Mouse (Mus musculus) heart, adult 2 months (tissue): ENCODE data around the gene Mip. TPM values are rescaled to one million over a fixed set of nuclear protein-coding genes. Genes with fewer than 3 reads are reported as not detected.

Source experiments
- DNase-seq, 2 experiments: peaks; one replicate each; pipeline ENCODE4 v3.0.0; 2021
- H3K27ac ChIP-seq: fragments of 200-600 bp; 2 replicates; pipeline ENCODE4 v1.8.1; 2022
- H3K27me3 ChIP-seq: fragments of 200-500 bp; 2 replicates; pipeline ENCODE4 v1.6.1; 2012; ENCODE audit warnings: mild to moderate bottlenecking, low read length, inconsistent platforms, mixed read lengths; ENCODE audit not compliant: control insufficient read depth, insufficient read depth
- H3K36me3 ChIP-seq: fragments of 200-500 bp; 2 replicates; pipeline ENCODE4 v1.6.1; 2012; ENCODE audit warnings: low read length, inconsistent platforms; ENCODE audit not compliant: control insufficient read depth, insufficient read depth
- H3K4me1 ChIP-seq: fragments of 200-500 bp; 2 replicates; pipeline ENCODE4 v1.6.1; 2011; ENCODE audit warnings: low read length; ENCODE audit not compliant: control insufficient read depth, insufficient read depth
- H3K4me3 ChIP-seq: fragments of 200-600 bp; 2 replicates; pipeline ENCODE4 v1.8.1; 2022
- H3K79me2 ChIP-seq: fragments of 200-500 bp; replicated peaks from 2 replicates; pipeline ENCODE4 v1.6.1; 2012; ENCODE audit warnings: mild to moderate bottlenecking, inconsistent platforms, low read length, moderate library complexity, mixed read lengths; ENCODE audit not compliant: control insufficient read depth, insufficient read depth
- H3K9ac ChIP-seq: fragments of 200-500 bp; 2 replicates; pipeline ENCODE4 v1.6.1; 2012; ENCODE audit warnings: low read depth, mild to moderate bottlenecking, control low read depth, inconsistent platforms, low read length, mixed read lengths
- CTCF ChIP-seq: fragments of 200-600 bp; IDR thresholded peaks from 2 replicates; pipeline ENCODE4 v1.8.1; 2022; ENCODE audit warnings: antibody characterized with exemption, mild to moderate bottlenecking, moderate library complexity
- EP300 ChIP-seq: fragments of 200-500 bp; IDR thresholded peaks from 2 replicates; pipeline ENCODE4 v1.6.1; 2011; ENCODE audit warnings: low read depth, low read length, control low read depth; ENCODE audit not compliant: insufficient read depth
- POLR2A ChIP-seq: fragments of 200-500 bp; IDR thresholded peaks from 2 replicates; pipeline ENCODE4 v1.6.1; 2011; ENCODE audit warnings: mild to moderate bottlenecking, low read depth, low read length, control low read depth; ENCODE audit not compliant: insufficient read depth
- WGBS: fragments of 180-500 bp; shearing (Covaris S2); methylation state at CpG from one replicate; pipeline ENCODE4 v1.1.7; 2018; 5-methylcytosine and 5-hydroxymethylcytosine counted together
- intact Hi-C: fragments of 180-260 bp; cut with DNase I; formaldehyde crosslinking; loops from one replicate; pipeline ENCODE4 v1.15.1; 2025
- polyA plus RNA-seq: library from polyadenylated mRNA; depleted of rRNA; stranded (reverse); fragments of >200 nt; gene quantifications from 2 replicates; pipeline ENCODE4 v1.2.3, GENCODE M21; 2012
- total RNA-seq, 2 experiments: library from RNA; stranded (reverse); gene quantifications; 2 replicates each; pipeline ENCODE4 v1.2.3; 2021

The Mip gene
- total and polyA plus RNA-seq, 3 experiments: not detected

DNA sequence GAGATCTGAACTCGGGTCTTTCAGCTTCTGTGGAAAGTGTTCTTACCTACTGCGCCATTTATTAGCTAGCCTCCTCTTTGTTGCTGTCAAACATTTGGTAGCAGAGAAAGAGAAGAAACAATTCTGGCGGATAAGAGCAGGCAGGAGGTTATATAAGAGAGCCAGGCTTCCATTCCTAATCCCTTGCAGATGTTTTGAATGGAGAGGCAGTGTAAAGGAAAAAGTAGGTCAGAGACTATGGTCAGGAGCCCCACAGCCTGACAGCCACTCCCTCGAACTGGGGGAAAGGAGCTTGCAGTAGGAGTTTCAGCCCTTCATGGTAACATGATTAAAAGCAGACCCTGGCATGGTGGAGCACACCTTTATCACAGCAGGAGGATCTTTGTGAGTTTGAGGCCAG lies 10.7 kb downstream of the Mip start:
- H3K27me3 ChIP-seq: no peaks in the 10 kb centered on the region
- TF ChIP-seq POLR2A: no peak
- no peak for TF ChIP-seq EP300
- TF ChIP-seq CTCF: no peak
- DNase-seq: no peak
- H3K9ac ChIP-seq: no peak overlapping the region
- no peak overlapping the region for H3K4me3 ChIP-seq
- H3K79me2 ChIP-seq: no peaks in the 10 kb centered on the region
- H3K36me3 ChIP-seq: no peaks in the 10 kb centered on the region
- H3K4me1 ChIP-seq: peaks cover 3% of the 10 kb centered on the region
- no peak overlapping the region for H3K27ac ChIP-seq
- WGBS: 72% methylated on average over 4 of the region's 4 CpGs
- intact Hi-C loops: no loop called here

DNA sequence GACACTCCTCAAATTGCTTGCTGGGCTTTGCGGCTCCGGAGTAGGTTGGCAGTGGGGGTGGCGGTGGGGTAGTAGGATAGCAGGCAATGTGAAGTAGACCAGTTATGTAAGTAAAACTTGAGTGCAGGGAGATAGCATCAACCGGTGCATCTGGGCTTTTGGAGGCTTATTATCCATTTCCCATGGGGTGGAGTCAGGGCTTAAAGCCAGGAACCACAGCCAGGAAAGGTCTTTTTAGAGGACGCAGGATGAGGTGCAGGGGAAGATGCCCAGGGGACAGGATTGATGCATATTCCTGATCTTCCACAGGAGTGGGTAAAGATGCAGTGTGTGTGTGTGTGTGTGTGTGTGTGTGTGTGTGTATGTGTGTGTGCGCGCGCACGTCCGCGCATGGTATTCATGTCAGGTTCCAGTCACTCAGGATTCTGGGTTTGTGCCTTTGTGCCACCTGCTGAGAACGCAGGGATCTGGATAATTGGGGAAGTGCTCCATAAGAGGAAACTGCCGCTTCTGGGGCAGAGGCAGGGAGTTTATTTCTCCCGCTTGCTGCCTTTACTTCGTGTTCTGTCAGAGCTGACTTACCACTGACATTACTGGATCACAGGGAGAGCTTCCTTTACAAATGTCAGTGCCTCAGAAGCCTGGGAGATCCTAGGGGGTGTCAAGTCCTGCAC lies 12.3 kb downstream of the Mip start:
- H3K27ac ChIP-seq: peak overlapping the region; percentile 36
- peak; percentile 61 to 71 for DNase-seq
- no peaks in the 10 kb centered on the region for H3K36me3 ChIP-seq
- TF ChIP-seq POLR2A: no peak
- peak; percentile 90 for TF ChIP-seq EP300
- TF ChIP-seq CTCF: no peak
- H3K4me3 ChIP-seq: no peak overlapping the region
- H3K4me1 ChIP-seq: peaks cover 4% of the 10 kb centered on the region
- 34% methylated on average over 15 of the region's 15 CpGs for WGBS
- no peaks in the 10 kb centered on the region for H3K79me2 ChIP-seq
- intact Hi-C loops: no loop called here
- H3K9ac ChIP-seq: no peak overlapping the region
- no peaks in the 10 kb centered on the region for H3K27me3 ChIP-seq

DNA sequence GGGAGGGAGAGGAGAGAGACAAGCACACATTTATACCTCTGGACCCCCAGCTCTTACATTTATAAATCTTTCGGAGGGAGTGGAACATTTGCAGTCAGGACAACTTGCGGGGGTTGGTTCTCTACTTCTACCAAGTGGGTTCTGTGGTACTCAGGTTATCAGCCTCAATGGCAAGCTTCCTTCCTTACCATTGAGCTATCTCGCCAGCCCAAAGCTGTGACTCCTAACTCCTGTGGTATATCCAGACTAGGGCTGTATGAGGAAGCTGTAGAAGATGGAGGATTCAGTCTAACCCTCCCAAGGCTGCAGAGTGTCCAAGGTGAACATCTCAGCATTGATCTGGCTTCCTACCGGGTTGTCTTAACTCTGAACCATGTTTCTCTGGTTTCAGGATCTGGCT lies 13.5 kb downstream of the Mip start:
- TF ChIP-seq EP300: no peak
- H3K4me3 ChIP-seq: no peak overlapping the region
- H3K4me1 ChIP-seq: peaks cover 5% of the 10 kb centered on the region
- DNase-seq: no peak
- no peaks in the 10 kb centered on the region for H3K79me2 ChIP-seq
- intact Hi-C loops: no loop called here
- WGBS: 98% methylated on average over 4 of the region's 4 CpGs
- no peaks in the 10 kb centered on the region for H3K36me3 ChIP-seq
- no peak overlapping the region for H3K9ac ChIP-seq
- H3K27me3 ChIP-seq: no peaks in the 10 kb centered on the region
- H3K27ac ChIP-seq: no peak overlapping the region

DNA sequence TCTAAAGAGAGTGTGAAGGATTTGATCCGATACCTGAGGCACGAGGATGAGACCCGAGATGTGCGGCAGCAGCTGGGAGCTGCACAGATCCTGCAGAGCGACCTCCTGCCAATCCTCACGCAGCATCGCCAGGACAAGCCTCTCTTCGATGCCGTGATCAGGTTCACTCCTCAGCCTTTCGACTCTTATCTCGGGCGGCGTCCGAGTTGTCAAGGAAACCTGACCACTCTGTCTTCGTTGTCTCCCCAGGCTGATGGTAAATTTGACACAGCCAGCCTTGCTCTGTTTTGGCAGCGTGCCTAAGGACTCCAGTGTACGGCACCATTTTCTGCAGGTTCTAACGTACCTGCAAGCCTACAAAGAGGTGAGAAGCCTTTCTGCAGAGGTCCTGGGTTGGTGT lies 14.5 kb downstream of the Mip start:
- intact Hi-C loops: no loop called here
- H3K27me3 ChIP-seq: no peaks in the 10 kb centered on the region
- no peak for DNase-seq
- WGBS: 82% methylated on average over 18 of the region's 18 CpGs
- TF ChIP-seq POLR2A: no peak
- TF ChIP-seq CTCF: no peak
- TF ChIP-seq EP300: no peak
- H3K36me3 ChIP-seq: no peaks in the 10 kb centered on the region
- H3K4me3 ChIP-seq: no peak overlapping the region
- H3K9ac ChIP-seq: no peak overlapping the region
- H3K4me1 ChIP-seq: peaks cover 5% of the 10 kb centered on the region
- H3K79me2 ChIP-seq: no peaks in the 10 kb centered on the region
- H3K27ac ChIP-seq: no peak overlapping the region

DNA sequence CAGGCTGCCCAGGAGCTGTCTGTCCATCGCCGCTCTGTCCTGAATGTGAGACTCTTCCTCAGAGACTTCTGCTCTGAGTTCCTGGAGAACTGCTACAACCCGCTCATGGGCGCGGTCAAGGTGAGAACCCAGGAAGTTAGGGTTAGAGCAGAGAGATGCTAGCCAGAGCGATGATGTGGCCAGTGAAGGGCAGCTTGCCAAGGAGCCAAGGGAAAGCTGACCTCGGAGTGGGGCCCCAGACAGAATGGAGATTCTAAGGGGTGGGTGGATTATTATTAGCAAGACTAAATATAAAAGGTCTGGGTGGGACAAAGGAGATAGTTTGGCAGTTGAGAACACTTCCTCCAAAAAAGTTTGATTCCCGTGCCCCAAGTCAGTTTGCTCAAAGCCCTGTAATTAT lies 17.6 kb downstream of the Mip start:
- peak; percentile 52 to 54 for DNase-seq
- Histone ChIP-seq H3K36me3 (no peaks in the 10 kb centered on the region), H3K79me2 (no peaks in the 10 kb centered on the region), H3K27me3 (no peaks in the 10 kb centered on the region), H3K9ac (no peak overlapping the region), H3K4me3 (no peak overlapping the region), H3K27ac (peak overlapping the region; percentile 7; the same call in 1 of the 2 replicates), H3K4me1 (peaks cover 7% of the 10 kb centered on the region)
- WGBS: 39% methylated on average over 8 of the region's 8 CpGs
- TF ChIP-seq EP300 (no peak), CTCF (no peak)
- intact Hi-C loops: no loop called here

DNA sequence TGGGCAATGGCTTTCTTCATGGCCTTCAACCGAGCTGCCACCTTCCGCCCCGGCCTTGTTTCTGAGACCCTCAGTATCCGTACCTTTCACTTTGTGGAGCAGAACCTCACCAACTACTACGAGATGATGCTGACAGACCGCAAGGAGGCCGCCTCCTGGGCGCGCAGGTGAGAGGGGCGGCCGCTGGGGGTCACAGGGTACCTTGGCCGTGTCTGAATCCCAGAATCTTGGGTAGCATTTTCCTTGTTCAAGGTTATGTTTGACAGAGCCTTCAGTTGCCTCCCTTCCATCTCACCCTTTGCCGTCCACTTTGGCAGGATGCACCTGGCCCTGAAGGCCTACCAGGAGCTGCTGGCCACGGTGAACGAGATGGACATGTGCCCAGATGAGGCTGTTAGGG lies 18.5 kb downstream of the Mip start:
- Histone ChIP-seq H3K4me3 (no peak overlapping the region), H3K79me2 (no peaks in the 10 kb centered on the region), H3K36me3 (no peaks in the 10 kb centered on the region), H3K27ac (no peak overlapping the region; the same call in 1 of the 2 replicates), H3K27me3 (no peaks in the 10 kb centered on the region), H3K4me1 (peaks cover 5% of the 10 kb centered on the region), H3K9ac (no peak overlapping the region)
- no peak for TF ChIP-seq POLR2A
- TF ChIP-seq EP300: no peak
- no peak for TF ChIP-seq CTCF
- WGBS: 89% methylated on average over 15 of the region's 15 CpGs
- intact Hi-C loops: no loop called here
- no peak for DNase-seq
